Mouse (Mus musculus): ENCODE measurements around the gene Cdc42ep1. TPM values are rescaled to one million over a fixed set of nuclear protein-coding genes. Genes with fewer than 3 reads are reported as not detected.

Cdc42ep1 gene
- total and polyA plus RNA-seq, 3 experiments: 30.8 to 62.3 (median 37.1) TPM

DNA sequence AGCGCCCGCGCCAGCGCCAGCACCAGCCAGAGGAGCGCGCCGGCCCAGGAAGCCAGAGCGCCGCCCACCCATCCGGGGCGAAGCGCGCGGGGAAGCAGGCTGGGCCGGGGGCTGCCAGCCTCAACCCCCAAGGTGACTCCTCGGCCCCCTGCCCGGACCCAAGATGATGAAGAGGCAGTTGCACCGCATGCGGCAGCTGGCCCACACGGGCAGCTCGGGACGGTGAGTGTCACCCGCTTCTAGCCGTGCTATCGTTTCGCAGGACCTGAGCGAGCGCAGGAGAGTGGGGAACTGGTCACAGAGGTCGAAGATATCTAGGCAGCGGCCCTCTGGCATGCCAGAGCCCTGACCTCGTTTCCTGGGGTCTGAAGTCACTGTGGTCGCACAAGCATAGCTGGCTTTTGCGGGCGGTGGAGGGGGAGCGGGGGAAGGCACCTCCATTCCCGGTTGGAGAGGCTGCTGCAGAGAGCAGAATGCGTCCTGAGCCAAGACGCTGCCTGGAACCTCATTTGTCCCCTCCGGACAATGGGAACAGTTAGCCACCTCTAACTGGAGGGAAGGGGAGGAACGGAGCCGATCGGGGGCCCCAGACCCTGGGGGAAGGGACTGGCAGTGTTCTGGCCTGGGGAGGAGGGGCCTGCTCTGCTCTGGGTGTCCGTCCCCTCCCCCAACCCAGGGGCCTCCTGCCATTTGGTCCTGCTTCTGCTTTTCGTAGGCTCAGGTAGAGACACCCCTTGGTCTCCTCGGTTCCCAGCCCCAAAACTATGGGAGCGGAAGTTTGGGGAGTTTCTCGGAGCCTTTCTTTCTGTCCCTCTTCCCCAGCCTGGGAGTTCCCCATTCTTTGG is 57.5 kb downstream of the Cdc42ep1 start, which contains the start of gene Sh3bp1:
Gene Sh3bp1, plus strand, starts transcription at position 29 of the 845 bp plus-strand sequence.
- H3K79me2 ChIP-seq (replicated peaks; ENCODE audit: control insufficient read depth, insufficient read depth, low read length): no peaks in the 10 kb centered on the region
- H3K4me1 ChIP-seq (ENCODE audit: control insufficient read depth, insufficient read depth, low read length): peaks cover 4% of the 10 kb centered on the region
- 4% methylated on average over 46 of the region's 47 CpGs for WGBS
- H3K9ac ChIP-seq (ENCODE audit: low read depth, low read length): peak within 1 kb of the TSS; percentile 82
- peak within 1 kb of the TSS; percentile 62 for H3K27ac ChIP-seq
- TF ChIP-seq POLR2A (IDR thresholded peaks at IDR 0.05; ENCODE audit: insufficient read depth, low read depth, low read length): peak; percentile 49; the same call in 1 of the 2 replicates
- no peak for TF ChIP-seq CTCF (IDR thresholded peaks at IDR 0.05)
- TF ChIP-seq EP300 (IDR thresholded peaks at IDR 0.05; ENCODE audit: insufficient read depth, low read depth, low read length): no peak
- peak; percentile 80 to 82 for DNase-seq
- H3K36me3 ChIP-seq (ENCODE audit: control insufficient read depth, insufficient read depth, low read length): no peaks in the 10 kb centered on the region
- intact Hi-C loops (cut with DNase I): no loop called here
- peak within 1 kb of the TSS; percentile 69 for H3K4me3 ChIP-seq
- H3K27me3 ChIP-seq (ENCODE audit: control insufficient read depth, insufficient read depth, low read length): no peaks in the 10 kb centered on the region

Small RNA genes within 50 kb of the gene (microRNA-seq; reads per million reads assigned to microRNA genes)
- 0.77 to 1.1 reads per million in 2 experiments for gene Mir6955

Other genes with a start within 250 kb of the Cdc42ep1 start
- 1 to 10 TPM; 6.1 to 6.7 TPM for gene Cyth4, start 245.6 kb upstream of the Cdc42ep1 start, total RNA-seq (2021)
- 9.3 and 12.8 TPM in 2 replicates for gene Cyth4, start 245.6 kb upstream of the Cdc42ep1 start, polyA plus RNA-seq (2012; rRNA removed)
- gene Elfn2, start 123.9 kb upstream of the Cdc42ep1 start, total RNA-seq (2021): 1 to 10 TPM; 1.3 to 3.4 TPM
- gene Elfn2, start 123.9 kb upstream of the Cdc42ep1 start, polyA plus RNA-seq (2012; rRNA removed): 0.16 and 0.35 TPM in 2 replicates
- gene Mfng, start 69.1 kb upstream of the Cdc42ep1 start, total RNA-seq (2021): 10 to 100 TPM; 11.1 to 11.6 TPM
- gene Mfng, start 69.1 kb upstream of the Cdc42ep1 start, polyA plus RNA-seq (2012; rRNA removed): 15.0 and 19.1 TPM in 2 replicates
- 10 to 100 TPM; 15.0 to 17.0 TPM for gene Card10, start 39.6 kb upstream of the Cdc42ep1 start, total RNA-seq (2021)
- 22.3 and 28.5 TPM in 2 replicates for gene Card10, start 39.6 kb upstream of the Cdc42ep1 start, polyA plus RNA-seq (2012; rRNA removed)
- gene Lgals2, start 12.9 kb downstream of the Cdc42ep1 start, total RNA-seq (2021): not detected
- gene Lgals2, start 12.9 kb downstream of the Cdc42ep1 start, polyA plus RNA-seq (2012; rRNA removed): 0.59 and 1.5 TPM in 2 replicates
- gene Gga1, start 34.6 kb downstream of the Cdc42ep1 start, total RNA-seq (2021): 10 to 100 TPM; 42.2 to 44.4 TPM
- gene Gga1, start 34.6 kb downstream of the Cdc42ep1 start, polyA plus RNA-seq (2012; rRNA removed): 44.7 and 52.7 TPM in 2 replicates
- not detected for gene Gm49510, start 57.0 kb downstream of the Cdc42ep1 start, total RNA-seq (2021)
- 0.04 TPM in 1 of 2 replicates, not detected in the other for gene Gm49510, start 57.0 kb downstream of the Cdc42ep1 start, polyA plus RNA-seq (2012; rRNA removed)
- gene Sh3bp1, start 57.1 kb downstream of the Cdc42ep1 start, total RNA-seq (2021): 1 to 10 TPM; 2.6 to 3.3 TPM
- 12.6 and 19.2 TPM in 2 replicates for gene Sh3bp1, start 57.1 kb downstream of the Cdc42ep1 start, polyA plus RNA-seq (2012; rRNA removed)
- under 1 TPM; 0.81 to 0.86 TPM for gene Pdxp, start 71.3 kb downstream of the Cdc42ep1 start, total RNA-seq (2021)
- gene Pdxp, start 71.3 kb downstream of the Cdc42ep1 start, polyA plus RNA-seq (2012; rRNA removed): 2.0 and 2.9 TPM in 2 replicates
- 100 to 1,000 TPM; 174 to 176 TPM for gene Lgals1, start 84.1 kb downstream of the Cdc42ep1 start, total RNA-seq (2021)
- gene Lgals1, start 84.1 kb downstream of the Cdc42ep1 start, polyA plus RNA-seq (2012; rRNA removed): 425 and 497 TPM in 2 replicates
- 10 to 100 TPM; 13.8 to 17.4 TPM for gene Nol12, start 92.3 kb downstream of the Cdc42ep1 start, total RNA-seq (2021)
- 9.9 and 13.1 TPM in 2 replicates for gene Nol12, start 92.3 kb downstream of the Cdc42ep1 start, polyA plus RNA-seq (2012; rRNA removed)
- gene Triobp, start 105.1 kb downstream of the Cdc42ep1 start, total RNA-seq (2021): 10 to 100 TPM; 24.4 to 30.9 TPM
- 22.0 and 26.7 TPM in 2 replicates for gene Triobp, start 105.1 kb downstream of the Cdc42ep1 start, polyA plus RNA-seq (2012; rRNA removed)
- gene H1f0, start 185.8 kb downstream of the Cdc42ep1 start, total RNA-seq (2021): 10 to 100 TPM; 73.3 to 82.4 TPM
- 54.2 and 66.4 TPM in 2 replicates for gene H1f0, start 185.8 kb downstream of the Cdc42ep1 start, polyA plus RNA-seq (2012; rRNA removed)
- gene Galr3, start 199.3 kb downstream of the Cdc42ep1 start, total RNA-seq (2021): not detected
- gene Galr3, start 199.3 kb downstream of the Cdc42ep1 start, polyA plus RNA-seq (2012; rRNA removed): not detected in 2 replicates
- 1 to 10 TPM; 5.5 to 8.5 TPM for gene Ankrd54, start 220.3 kb downstream of the Cdc42ep1 start, total RNA-seq (2021)
- gene Ankrd54, start 220.3 kb downstream of the Cdc42ep1 start, polyA plus RNA-seq (2012; rRNA removed): 12.2 and 14.2 TPM in 2 replicates
- 10 to 100 TPM; 63.9 to 69.2 TPM for gene Eif3l, start 232.6 kb downstream of the Cdc42ep1 start, total RNA-seq (2021)
- gene Eif3l, start 232.6 kb downstream of the Cdc42ep1 start, polyA plus RNA-seq (2012; rRNA removed): 90.3 and 116 TPM in 2 replicates